Mouse (Mus musculus): ENCODE results near the gene Paqr4. TPM values are rescaled to one million over a fixed set of nuclear protein-coding genes. Genes with fewer than 3 reads are reported as not detected.

The Paqr4 gene
- polyA plus RNA-seq, 1 experiment from 2014 or later = 26.4 TPM

DNA sequence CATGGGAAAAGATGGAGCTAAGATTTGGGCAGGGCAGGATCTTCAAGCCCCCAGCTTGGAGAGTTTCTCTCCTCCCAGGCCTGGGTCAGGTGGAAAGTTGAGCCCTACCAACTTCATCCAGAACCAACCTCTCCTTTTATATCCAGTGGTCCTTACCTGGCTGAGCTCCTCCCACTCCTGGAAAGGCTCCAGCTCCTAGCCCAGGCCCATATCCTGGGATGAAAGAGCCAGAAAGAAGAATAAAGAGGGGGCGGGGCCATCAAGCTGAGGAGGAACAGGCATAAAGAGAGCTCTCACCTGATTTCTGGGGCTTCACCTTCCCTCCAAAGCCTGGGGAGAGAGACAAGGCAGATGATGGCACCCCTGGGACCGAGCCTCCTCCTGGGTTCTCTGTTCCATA, 23.7 kb downstream of the Paqr4 start:
- Histone ChIP-seq H3K9ac (no peak overlapping the region), H3K27me3 (peaks cover 5% of the 10 kb centered on the region; the same call in 1 of the 2 replicates), H3K4me3 (replicated peaks) (no peak overlapping the region), H3K36me3 (replicated peaks) (no peaks in the 10 kb centered on the region), H3K27ac (no peak overlapping the region), H3K4me2 (no peak overlapping the region), H3K9me3 (no peaks in the 10 kb centered on the region), H3K4me1 (no peaks in the 10 kb centered on the region)
- no peak for ATAC-seq (ENCODE audit: low FRiP score)
- 58% methylated on average over 2 of the region's 2 CpGs for WGBS

DNA sequence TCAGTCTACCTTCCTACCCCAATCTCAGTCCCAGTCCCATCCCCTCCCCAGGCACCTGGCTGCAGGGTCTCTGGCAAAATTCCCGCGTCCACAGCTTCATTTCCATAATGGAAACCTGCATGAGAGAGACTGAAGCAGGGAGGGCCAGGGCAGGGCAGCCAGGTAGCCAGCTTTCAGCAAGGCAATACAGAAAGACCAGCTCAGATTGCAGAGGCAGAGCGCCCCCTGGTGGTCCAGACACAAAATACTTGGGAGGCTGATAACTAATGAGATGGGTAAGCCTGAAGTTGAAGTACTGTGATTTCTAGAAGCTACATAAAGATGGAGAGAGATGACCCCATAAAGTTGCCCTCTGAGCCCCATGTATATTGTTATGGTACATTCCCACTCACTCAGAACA, 34.5 kb downstream of the Paqr4 start:
- H3K4me2 ChIP-seq = no peak overlapping the region
- peaks cover 43% of the 10 kb centered on the region for H3K27me3 ChIP-seq
- WGBS = 1% methylated on average over 3 of the region's 3 CpGs
- H3K27ac ChIP-seq = no peak overlapping the region
- H3K4me1 ChIP-seq = no peaks in the 10 kb centered on the region
- H3K9ac ChIP-seq = no peak overlapping the region
- peak; percentile 65 for ATAC-seq (ENCODE audit: low FRiP score)
- no peaks in the 10 kb centered on the region for H3K9me3 ChIP-seq
- no peak overlapping the region for H3K4me3 ChIP-seq (replicated peaks)
- no peaks in the 10 kb centered on the region for H3K36me3 ChIP-seq (replicated peaks)

DNA sequence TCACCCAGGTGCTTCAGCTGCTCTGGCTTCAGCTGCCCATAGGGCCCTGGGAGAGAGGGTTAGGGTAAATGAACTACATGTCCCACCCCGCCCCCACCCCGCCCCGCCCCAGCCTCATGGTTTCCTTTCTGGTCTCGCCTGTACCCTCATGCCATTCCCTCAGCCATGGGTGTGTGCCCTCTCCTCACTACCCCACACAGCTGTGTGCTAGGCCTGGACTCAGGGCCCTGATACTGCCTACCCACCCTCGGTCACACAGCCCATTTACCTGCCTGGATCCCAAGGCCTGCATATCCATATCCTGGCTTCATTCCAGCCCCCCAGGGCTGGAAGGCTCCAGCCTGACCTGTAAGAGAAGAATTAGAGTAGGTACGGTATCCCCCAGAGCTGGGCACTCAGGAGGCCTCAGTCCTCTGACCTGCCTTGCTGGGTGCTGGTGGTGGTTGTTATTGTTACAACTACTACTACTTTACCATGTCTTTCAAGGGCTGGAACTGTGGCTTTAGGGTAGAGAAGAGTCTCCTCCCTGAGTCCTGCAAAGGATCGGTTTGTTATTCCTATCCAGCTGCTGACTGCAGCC, 35.1 kb downstream of the Paqr4 start:
- Histone ChIP-seq H3K9ac (no peak overlapping the region), H3K4me2 (no peak overlapping the region), H3K27me3 (peaks cover 48% of the 10 kb centered on the region), H3K4me3 (replicated peaks) (no peak overlapping the region), H3K9me3 (no peaks in the 10 kb centered on the region), H3K36me3 (replicated peaks) (no peaks in the 10 kb centered on the region), H3K4me1 (no peaks in the 10 kb centered on the region), H3K27ac (no peak overlapping the region)
- ATAC-seq (ENCODE audit: low FRiP score) = no peak
- WGBS = 80% methylated on average over 7 of the region's 7 CpGs

DNA sequence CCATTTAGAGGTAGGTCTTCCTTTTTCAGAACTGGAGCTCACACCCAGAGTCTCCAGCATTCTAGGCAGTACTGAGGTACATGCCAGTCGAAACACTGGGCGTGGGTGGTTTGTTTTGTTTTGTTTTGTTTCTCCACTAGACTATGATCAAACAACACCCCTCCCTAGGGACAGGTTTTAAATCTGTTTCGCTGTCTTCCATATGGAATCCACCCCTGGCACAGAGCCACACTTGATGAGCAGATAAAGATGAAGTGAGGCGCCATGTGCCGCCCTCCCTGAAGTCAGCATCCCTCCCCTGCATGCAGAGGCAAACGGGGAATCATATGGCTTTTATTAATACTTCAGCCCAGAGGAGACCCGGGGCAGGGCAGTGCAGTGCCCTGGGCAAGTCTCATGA, 35.9 kb downstream of the Paqr4 start:
- Histone ChIP-seq H3K36me3 (replicated peaks) (no peaks in the 10 kb centered on the region), H3K9ac (no peak overlapping the region), H3K4me1 (no peaks in the 10 kb centered on the region), H3K27ac (no peak overlapping the region), H3K4me2 (no peak overlapping the region), H3K9me3 (no peaks in the 10 kb centered on the region), H3K4me3 (replicated peaks) (no peak overlapping the region), H3K27me3 (peaks cover 48% of the 10 kb centered on the region)
- no peak for ATAC-seq (ENCODE audit: low FRiP score)
- WGBS = 60% methylated on average over 7 of the region's 7 CpGs

DNA sequence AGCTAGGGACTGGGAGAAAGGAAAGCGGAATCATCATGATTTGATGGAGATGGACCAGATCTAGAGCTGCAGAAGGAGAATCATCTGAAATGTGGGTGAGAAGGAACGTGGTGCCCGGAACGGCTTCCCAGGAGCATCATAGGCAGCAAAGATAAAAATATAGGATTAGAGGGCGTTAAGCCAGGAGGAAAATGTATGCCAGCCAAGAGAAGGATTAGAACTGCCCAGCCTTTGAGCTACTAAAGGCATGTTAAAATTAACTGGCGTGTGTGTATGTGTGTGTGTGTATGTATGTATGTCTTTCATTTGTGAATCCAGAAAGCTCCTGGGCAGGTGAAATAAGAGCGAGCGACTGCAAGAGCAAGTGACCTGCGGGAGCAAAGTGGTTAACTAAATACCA, 37.4 kb downstream of the Paqr4 start:
- ATAC-seq (ENCODE audit: low FRiP score) = no peak
- no peaks in the 10 kb centered on the region for H3K36me3 ChIP-seq (replicated peaks)
- 84% methylated on average over 9 of the region's 9 CpGs for WGBS
- no peak overlapping the region for H3K9ac ChIP-seq
- no peak overlapping the region for H3K27ac ChIP-seq
- H3K9me3 ChIP-seq = no peaks in the 10 kb centered on the region
- H3K4me2 ChIP-seq = no peak overlapping the region
- H3K27me3 ChIP-seq = peaks cover 60% of the 10 kb centered on the region
- peaks cover 7% of the 10 kb centered on the region for H3K4me1 ChIP-seq
- H3K4me3 ChIP-seq (replicated peaks) = no peak overlapping the region

DNA sequence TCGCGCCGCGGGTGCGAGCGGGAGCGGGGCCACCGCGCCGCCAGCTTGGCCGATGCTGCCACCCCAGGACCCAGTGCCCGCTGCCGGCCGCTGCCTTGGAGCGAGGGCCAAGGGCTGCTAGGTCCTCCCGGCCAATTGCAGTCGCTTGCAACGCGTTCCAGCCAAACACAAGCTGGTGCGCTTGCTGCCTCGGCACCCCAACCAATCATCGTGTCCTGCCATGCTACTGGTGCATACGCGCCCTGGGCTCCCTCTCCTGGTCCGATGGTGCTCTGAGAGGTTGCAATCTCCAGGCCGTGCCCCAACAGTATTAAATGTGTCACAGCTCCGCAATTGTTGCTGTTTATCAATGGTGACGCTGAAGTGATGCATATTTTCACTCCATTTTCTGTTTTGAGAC, 40.6 kb downstream of the Paqr4 start:
- Histone ChIP-seq H3K27me3 (peaks cover 63% of the 10 kb centered on the region), H3K9ac (peak overlapping the region; percentile 63), H3K4me2 (peak overlapping the region; percentile 100), H3K4me1 (peaks cover 7% of the 10 kb centered on the region), H3K4me3 (replicated peaks) (peak overlapping the region; percentile 77), H3K9me3 (no peaks in the 10 kb centered on the region), H3K27ac (0 out of 2 replicates have a peak overlapping the region, but pooled peaks have one; percentile 13), H3K36me3 (replicated peaks) (no peaks in the 10 kb centered on the region)
- ATAC-seq (ENCODE audit: low FRiP score) = peak; percentile 95
- WGBS = under 1% methylated on average over 24 of the region's 28 CpGs

DNA sequence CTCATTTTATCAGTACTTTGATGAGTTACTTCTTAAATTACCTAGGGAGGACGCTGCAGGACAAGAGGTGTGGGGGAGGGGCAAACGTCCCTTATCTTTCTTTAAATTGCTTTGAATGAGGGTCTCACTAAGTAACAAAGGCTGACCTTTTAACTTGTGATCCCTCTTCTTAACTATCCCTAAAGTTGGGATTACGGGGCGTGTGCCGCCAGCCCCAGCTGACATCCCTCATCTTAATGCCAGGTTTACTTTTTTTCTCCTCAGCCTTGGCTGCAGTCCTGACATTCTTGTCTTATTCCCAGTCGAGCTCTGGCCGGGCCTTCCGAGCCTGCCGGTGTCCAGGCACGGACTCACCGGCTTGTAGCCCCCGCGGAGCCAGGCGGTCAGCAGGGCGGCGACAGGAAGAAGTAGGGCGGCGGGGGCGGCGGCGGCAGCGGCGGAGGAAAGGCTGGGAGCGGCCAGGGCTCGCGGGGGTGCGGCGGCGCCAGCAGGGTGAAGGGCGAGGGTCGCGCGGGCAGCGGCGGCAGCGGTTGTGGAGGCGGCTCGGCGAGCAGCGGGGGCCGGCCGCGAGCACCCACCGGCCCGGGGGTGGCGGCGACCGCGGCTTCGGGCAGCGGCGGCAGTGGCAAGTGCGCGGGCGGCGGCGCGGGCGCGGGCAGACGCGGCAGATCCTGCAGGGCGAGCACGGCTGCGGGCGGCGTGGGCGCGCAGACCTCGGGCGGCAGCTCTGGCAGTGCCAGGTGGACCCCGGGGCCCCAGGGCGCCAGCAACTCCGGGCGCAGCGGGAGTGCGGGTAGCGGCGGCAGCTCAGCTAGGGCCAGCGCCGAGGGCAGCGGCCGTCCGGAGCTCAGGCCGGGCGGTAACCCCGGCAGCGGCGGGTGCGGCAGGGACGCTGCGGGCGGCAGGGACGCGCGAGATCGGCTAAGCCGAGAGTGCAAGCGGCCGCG, 41.3 kb downstream of the Paqr4 start:
- 0 out of 2 replicates have a peak overlapping the region, but pooled peaks have one; percentile 13 for H3K27ac ChIP-seq
- ATAC-seq (ENCODE audit: low FRiP score) = peak; percentile 72
- H3K9me3 ChIP-seq = no peaks in the 10 kb centered on the region
- H3K4me2 ChIP-seq = peak overlapping the region; percentile 100
- peaks cover 7% of the 10 kb centered on the region for H3K4me1 ChIP-seq
- no peaks in the 10 kb centered on the region for H3K36me3 ChIP-seq (replicated peaks)
- under 1% methylated on average over 59 of the region's 101 CpGs for WGBS
- H3K27me3 ChIP-seq = peaks cover 63% of the 10 kb centered on the region
- peak overlapping the region; percentile 77 for H3K4me3 ChIP-seq (replicated peaks)
- H3K9ac ChIP-seq = peak overlapping the region; percentile 63

DNA sequence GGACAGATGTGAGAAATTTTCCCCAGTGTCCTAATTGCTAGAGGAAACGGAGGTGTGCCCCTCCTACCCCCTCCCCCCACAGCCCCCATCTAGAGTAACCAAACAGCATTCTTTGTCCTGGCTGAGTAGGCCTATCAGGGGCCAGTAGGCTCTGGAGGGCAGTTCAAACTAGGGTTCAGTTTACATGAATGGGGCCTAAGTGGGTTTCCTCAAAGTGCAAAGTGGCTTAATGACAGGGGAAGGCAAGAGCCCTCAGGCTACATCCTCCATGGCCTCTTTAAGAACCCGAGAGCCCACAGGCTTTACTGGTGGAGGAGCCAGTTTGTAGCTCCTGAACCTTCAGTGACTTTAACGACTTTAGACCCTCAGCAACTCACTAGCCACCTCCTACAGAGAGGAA, 44.9 kb downstream of the Paqr4 start:
- peaks cover 7% of the 10 kb centered on the region for H3K4me1 ChIP-seq
- no peaks in the 10 kb centered on the region for H3K9me3 ChIP-seq
- no peak for ATAC-seq (ENCODE audit: low FRiP score)
- H3K4me2 ChIP-seq = no peak overlapping the region
- no peak overlapping the region for H3K27ac ChIP-seq
- WGBS = 9% methylated on average over 3 of the region's 3 CpGs
- peaks cover 50% of the 10 kb centered on the region for H3K27me3 ChIP-seq
- no peak overlapping the region for H3K9ac ChIP-seq
- no peaks in the 10 kb centered on the region for H3K36me3 ChIP-seq (replicated peaks)
- H3K4me3 ChIP-seq (replicated peaks) = no peak overlapping the region

DNA sequence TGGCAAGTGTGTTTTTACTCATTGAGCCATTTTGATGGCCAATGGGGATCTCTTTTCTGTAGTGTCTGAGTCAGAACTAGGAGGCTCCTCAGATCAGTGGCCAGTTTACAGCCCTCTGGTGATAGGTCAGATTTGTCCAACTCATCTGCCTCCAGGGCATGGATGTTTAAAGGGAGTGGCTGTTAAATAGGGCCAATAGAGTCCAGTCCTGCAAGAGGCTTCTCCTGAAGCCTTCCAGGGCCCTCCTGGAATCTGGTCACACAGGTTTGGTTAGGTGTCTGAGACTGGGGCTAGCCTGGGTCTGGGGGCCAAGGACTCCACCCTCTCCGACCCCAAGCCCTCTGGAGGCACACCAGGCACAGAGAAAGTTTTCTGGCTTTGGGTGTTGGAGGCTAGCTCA, 46.2 kb downstream of the Paqr4 start:
- no peak for ATAC-seq (ENCODE audit: low FRiP score)
- Histone ChIP-seq H3K27me3 (peaks cover 37% of the 10 kb centered on the region), H3K4me2 (no peak overlapping the region), H3K9me3 (no peaks in the 10 kb centered on the region), H3K9ac (no peak overlapping the region), H3K4me1 (peaks cover 6% of the 10 kb centered on the region), H3K4me3 (replicated peaks) (no peak overlapping the region), H3K36me3 (replicated peaks) (no peaks in the 10 kb centered on the region), H3K27ac (no peak overlapping the region)
- WGBS = 76% methylated on average over 1 of the region's 1 CpGs

Other genes starting within 250 kb of the Paqr4 start
- gene Zfp213, start 176.6 kb downstream of the Paqr4 start, polyA plus RNA-seq (2016; fragmentation: Nextera tagmentation; extraction: Ambion mirVana) = 22.7 and 23.7 TPM in 2 replicates
- gene Zfp13, start 141.4 kb downstream of the Paqr4 start, polyA plus RNA-seq (2016; fragmentation: Nextera tagmentation; extraction: Ambion mirVana) = 22.1 and 22.6 TPM in 2 replicates
- gene Zscan10, start 140.0 kb downstream of the Paqr4 start, polyA plus RNA-seq (2016; fragmentation: Nextera tagmentation; extraction: Ambion mirVana) = 0.17 TPM in 1 of 2 replicates, not detected in the other
- 0.78 and 0.91 TPM in 2 replicates for gene Mmp25, start 95.6 kb downstream of the Paqr4 start, polyA plus RNA-seq (2016; fragmentation: Nextera tagmentation; extraction: Ambion mirVana)
- 0.19 and 0.42 TPM in 2 replicates for gene Bicdl2, start 80.4 kb downstream of the Paqr4 start, polyA plus RNA-seq (2016; fragmentation: Nextera tagmentation; extraction: Ambion mirVana)
- 47.1 and 50.3 TPM in 2 replicates for gene Hcfc1r1, start 67.3 kb downstream of the Paqr4 start, polyA plus RNA-seq (2016; fragmentation: Nextera tagmentation; extraction: Ambion mirVana)
- gene Thoc6, start 67.0 kb downstream of the Paqr4 start, polyA plus RNA-seq (2016; fragmentation: Nextera tagmentation; extraction: Ambion mirVana) = 49.3 and 49.7 TPM in 2 replicates
- 3.6 and 4.2 TPM in 2 replicates for gene Tnfrsf12a, start 63.4 kb downstream of the Paqr4 start, polyA plus RNA-seq (2016; fragmentation: Nextera tagmentation; extraction: Ambion mirVana)
- gene Cldn6, start 61.6 kb downstream of the Paqr4 start, polyA plus RNA-seq (2016; fragmentation: Nextera tagmentation; extraction: Ambion mirVana) = 7.1 and 8.0 TPM in 2 replicates
- 6.3 and 8.2 TPM in 2 replicates for gene Cldn9, start 56.8 kb downstream of the Paqr4 start, polyA plus RNA-seq (2016; fragmentation: Nextera tagmentation; extraction: Ambion mirVana)
- gene 1520401A03Rik, start 18.1 kb downstream of the Paqr4 start, polyA plus RNA-seq (2016; fragmentation: Nextera tagmentation; extraction: Ambion mirVana) = 0.17 TPM in 1 of 2 replicates, not detected in the other
- gene Pkmyt1, start 14.5 kb downstream of the Paqr4 start, polyA plus RNA-seq (2016; fragmentation: Nextera tagmentation; extraction: Ambion mirVana) = 47.3 and 49.6 TPM in 2 replicates
- 1.4 and 1.6 TPM in 2 replicates for gene Kremen2, start 5.0 kb upstream of the Paqr4 start, polyA plus RNA-seq (2016; fragmentation: Nextera tagmentation; extraction: Ambion mirVana)
- gene Flywch1, start 30.7 kb upstream of the Paqr4 start, polyA plus RNA-seq (2016; fragmentation: Nextera tagmentation; extraction: Ambion mirVana) = 173 and 179 TPM in 2 replicates
- 32.7 and 33.5 TPM in 2 replicates for gene Flywch2, start 45.2 kb upstream of the Paqr4 start, polyA plus RNA-seq (2016; fragmentation: Nextera tagmentation; extraction: Ambion mirVana)
- gene Srrm2, start 49.7 kb upstream of the Paqr4 start, polyA plus RNA-seq (2016; fragmentation: Nextera tagmentation; extraction: Ambion mirVana) = 660 and 697 TPM in 2 replicates
- gene Elob, start 88.3 kb upstream of the Paqr4 start, polyA plus RNA-seq (2016; fragmentation: Nextera tagmentation; extraction: Ambion mirVana) = 1,039 and 1,118 TPM in 2 replicates
- gene Prss33, start 95.2 kb upstream of the Paqr4 start, polyA plus RNA-seq (2016; fragmentation: Nextera tagmentation; extraction: Ambion mirVana) = 0.14 TPM in 1 of 2 replicates, not detected in the other
- not detected in 2 replicates for gene Prss32, start 103.0 kb upstream of the Paqr4 start, polyA plus RNA-seq (2016; fragmentation: Nextera tagmentation; extraction: Ambion mirVana)
- gene Prss41, start 103.3 kb upstream of the Paqr4 start, polyA plus RNA-seq (2016; fragmentation: Nextera tagmentation; extraction: Ambion mirVana) = 1.3 and 3.0 TPM in 2 replicates
- not detected in 2 replicates for gene Prss21, start 127.2 kb upstream of the Paqr4 start, polyA plus RNA-seq (2016; fragmentation: Nextera tagmentation; extraction: Ambion mirVana)
- not detected in 2 replicates for gene Dcpp1, start 140.0 kb upstream of the Paqr4 start, polyA plus RNA-seq (2016; fragmentation: Nextera tagmentation; extraction: Ambion mirVana)
- gene Dcpp2, start 140.0 kb upstream of the Paqr4 start, polyA plus RNA-seq (2016; fragmentation: Nextera tagmentation; extraction: Ambion mirVana) = not detected in 2 replicates
- not detected in 2 replicates for gene Dcpp3, start 176.6 kb upstream of the Paqr4 start, polyA plus RNA-seq (2016; fragmentation: Nextera tagmentation; extraction: Ambion mirVana)
- gene Sbp, start 200.8 kb upstream of the Paqr4 start, polyA plus RNA-seq (2016; fragmentation: Nextera tagmentation; extraction: Ambion mirVana) = not detected in 2 replicates
- not detected in 2 replicates for gene Sbpl, start 214.4 kb upstream of the Paqr4 start, polyA plus RNA-seq (2016; fragmentation: Nextera tagmentation; extraction: Ambion mirVana)
- gene Prss30, start 239.7 kb upstream of the Paqr4 start, polyA plus RNA-seq (2016; fragmentation: Nextera tagmentation; extraction: Ambion mirVana) = not detected in 2 replicates